Mouse (Mus musculus): ENCODE results near the gene Stac2. TPM values are rescaled to one million over a fixed set of nuclear protein-coding genes. Genes with fewer than 3 reads are reported as not detected.

Stac2 gene
- polyA plus RNA-seq, 1 experiment from 2014 or later: 4.3 TPM

GRCm38 (mm10) chr11:97988530-97989096 is 64.6 kb downstream of the Stac2 start:
- Histone ChIP-seq H3K36me3 (no peaks in the 10 kb centered on the region), H3K4me2 (peak overlapping the region; percentile 90), H3K27ac (peak overlapping the region; percentile 93), H3K4me3 (replicated peaks) (peak overlapping the region; percentile 87), H3K9ac (peak overlapping the region; percentile 81), H3K9me3 (replicated peaks) (no peaks in the 10 kb centered on the region), H3K4me1 (peaks cover 37% of the 10 kb centered on the region), H3K27me3 (peaks cover 31% of the 10 kb centered on the region)
- WGBS: 0% methylated on average over 26 of the region's 26 CpGs
- peak; percentile 84 for ATAC-seq (replicated peaks; ENCODE audit: low FRiP score)

DNA sequence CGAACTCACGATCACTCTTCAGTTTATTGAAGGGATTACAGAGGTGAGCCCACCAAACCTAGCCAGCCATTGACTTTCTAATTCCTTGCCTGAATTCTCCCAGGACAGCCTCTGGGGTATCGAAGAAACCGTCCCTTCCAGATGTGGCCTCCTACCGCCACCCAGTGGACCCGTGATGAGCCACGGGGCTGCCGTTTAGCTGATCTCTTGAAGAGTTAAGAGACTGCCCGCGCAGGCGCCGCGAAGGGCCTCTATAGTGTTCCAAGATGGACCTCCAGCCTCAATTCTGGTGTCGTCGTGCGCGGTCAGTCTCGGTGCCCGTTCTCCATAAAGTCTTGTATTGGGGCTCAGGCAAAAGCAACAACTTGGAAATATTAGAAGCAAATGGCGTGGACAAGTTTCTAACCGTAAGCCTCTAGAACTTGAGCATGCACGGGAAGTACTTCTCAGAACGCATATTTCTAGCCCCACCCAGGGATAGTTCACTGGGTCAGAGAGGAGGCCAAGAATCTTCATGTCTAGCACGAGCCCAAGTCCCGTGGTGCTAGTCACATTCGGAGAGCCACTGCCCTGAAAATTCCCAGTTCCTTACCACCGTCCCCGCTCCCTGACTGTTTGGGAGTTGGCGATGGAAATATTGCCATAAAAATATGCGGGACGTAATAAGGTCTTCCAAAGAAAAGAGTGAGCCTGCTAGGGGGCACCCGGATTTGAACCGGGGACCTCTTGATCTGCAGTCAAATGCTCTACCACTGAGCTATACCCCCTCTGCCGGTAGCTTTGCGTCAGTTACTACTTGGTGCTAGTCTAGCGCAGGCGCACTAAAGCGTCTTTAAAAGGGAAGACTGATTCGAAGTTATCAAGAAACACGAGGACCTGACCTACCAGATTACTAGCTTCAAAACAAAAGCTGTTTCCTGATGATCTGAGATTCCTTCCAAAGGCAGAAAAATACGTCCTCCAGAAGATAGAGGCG is 65.4 kb downstream of the Stac2 start:
- WGBS: under 1% methylated on average over 42 of the region's 42 CpGs
- H3K9ac ChIP-seq: peak overlapping the region; percentile 81
- peak overlapping the region; percentile 90 for H3K4me2 ChIP-seq
- H3K27me3 ChIP-seq: peaks cover 31% of the 10 kb centered on the region
- peak overlapping the region; percentile 87 for H3K4me3 ChIP-seq (replicated peaks)
- H3K9me3 ChIP-seq (replicated peaks): no peaks in the 10 kb centered on the region
- peak; percentile 77 for ATAC-seq (replicated peaks; ENCODE audit: low FRiP score)
- peak overlapping the region; percentile 93 for H3K27ac ChIP-seq
- no peaks in the 10 kb centered on the region for H3K36me3 ChIP-seq
- H3K4me1 ChIP-seq: peaks cover 37% of the 10 kb centered on the region

GRCm38 (mm10) chr11:97986738-97987465 is 66.4 kb downstream of the Stac2 start:
- peak overlapping the region; percentile 87 for H3K4me3 ChIP-seq (replicated peaks)
- peaks cover 37% of the 10 kb centered on the region for H3K4me1 ChIP-seq
- H3K27me3 ChIP-seq: peaks cover 31% of the 10 kb centered on the region
- H3K4me2 ChIP-seq: peak overlapping the region; percentile 90
- no peak for ATAC-seq (replicated peaks; ENCODE audit: low FRiP score)
- WGBS: 21% methylated on average over 17 of the region's 17 CpGs
- H3K9me3 ChIP-seq (replicated peaks): no peaks in the 10 kb centered on the region
- H3K9ac ChIP-seq: peak overlapping the region; percentile 51
- 0 out of 2 replicates have a peak overlapping the region, but pooled peaks have one; percentile 10 for H3K27ac ChIP-seq
- no peaks in the 10 kb centered on the region for H3K36me3 ChIP-seq

Small RNA genes within 50 kb of the gene (microRNA-seq; reads per million reads assigned to microRNA genes)
- not detected for gene Gm27597

Other genes with a start within 250 kb of the Stac2 start
- gene B230217C12Rik, start 212.7 kb downstream of the Stac2 start, polyA plus RNA-seq (2015; fragmentation: Nextera tagmentation; extraction: Ambion mirVana): 7.4 and 7.5 TPM in 2 replicates
- 0.48 and 0.73 TPM in 2 replicates for gene Fbxo47, start 169.3 kb downstream of the Stac2 start, polyA plus RNA-seq (2015; fragmentation: Nextera tagmentation; extraction: Ambion mirVana)
- gene Plxdc1, start 67.0 kb downstream of the Stac2 start, polyA plus RNA-seq (2015; fragmentation: Nextera tagmentation; extraction: Ambion mirVana): 1.7 and 2.0 TPM in 2 replicates
- gene Arl5c, start 57.3 kb downstream of the Stac2 start, polyA plus RNA-seq (2015; fragmentation: Nextera tagmentation; extraction: Ambion mirVana): 9.9 and 10.1 TPM in 2 replicates
- gene Cacnb1, start 30.4 kb downstream of the Stac2 start, polyA plus RNA-seq (2015; fragmentation: Nextera tagmentation; extraction: Ambion mirVana): 14.6 and 15.2 TPM in 2 replicates
- gene Rpl19, start 26.8 kb downstream of the Stac2 start, polyA plus RNA-seq (2015; fragmentation: Nextera tagmentation; extraction: Ambion mirVana): 1,072 and 1,152 TPM in 2 replicates
- 18.0 and 20.3 TPM in 2 replicates for gene Fbxl20, start 96.9 kb upstream of the Stac2 start, polyA plus RNA-seq (2015; fragmentation: Nextera tagmentation; extraction: Ambion mirVana)
- 66.6 and 72.8 TPM in 2 replicates for gene Med1, start 139.8 kb upstream of the Stac2 start, polyA plus RNA-seq (2015; fragmentation: Nextera tagmentation; extraction: Ambion mirVana)
- gene Cdk12, start 149.6 kb upstream of the Stac2 start, polyA plus RNA-seq (2015; fragmentation: Nextera tagmentation; extraction: Ambion mirVana): 10.9 and 11.9 TPM in 2 replicates